Mouse (Mus musculus) hindbrain, embryonic 16.5 days (tissue): ENCODE results near the gene Tmem255b. TPM values are rescaled to one million over a fixed set of nuclear protein-coding genes. Genes with fewer than 3 reads are reported as not detected.

ENCODE experiments used
- ATAC-seq: fragments of 200-750 bp; cut with Nextera tagmentation; 2 replicates; pipeline ENCODE4 v1.8.0; 2017; ENCODE audit warnings: moderate TSS enrichment, moderate library complexity
- H3K27ac ChIP-seq: fragments of 300-500 bp; sonication (generic); 2 replicates; pipeline ENCODE4 v1.5.1; 2014; ENCODE audit warnings: low read depth, mild to moderate bottlenecking, control low read depth, low read length, moderate library complexity
- H3K27me3 ChIP-seq: fragments of 300-500 bp; sonication (generic); replicated peaks from 2 replicates; pipeline ENCODE4 v1.6.1; 2014; ENCODE audit warnings: low read length; ENCODE audit not compliant: control insufficient read depth, insufficient read depth
- H3K36me3 ChIP-seq: fragments of 300-500 bp; sonication (generic); 2 replicates; pipeline ENCODE4 v1.6.1; 2014; ENCODE audit warnings: mild to moderate bottlenecking, low read length, moderate library complexity, mixed read lengths; ENCODE audit not compliant: control insufficient read depth, insufficient read depth
- H3K4me1 ChIP-seq: fragments of 300-500 bp; sonication (generic); 2 replicates; pipeline ENCODE4 v1.6.1; 2014; ENCODE audit warnings: low read depth, low read length; ENCODE audit not compliant: control insufficient read depth, insufficient read depth
- H3K4me2 ChIP-seq: fragments of 300-500 bp; sonication (generic); 2 replicates; pipeline ENCODE4 v1.6.1; 2014; ENCODE audit warnings: mild to moderate bottlenecking, low read length, control low read depth, moderate library complexity
- H3K4me3 ChIP-seq: fragments of 300-500 bp; sonication (generic); 2 replicates; pipeline ENCODE4 v1.5.1; 2014; ENCODE audit warnings: mild to moderate bottlenecking, low read length, control low read depth, moderate library complexity
- H3K9ac ChIP-seq: fragments of 300-500 bp; sonication (generic); 2 replicates; pipeline ENCODE4 v1.6.1; 2014; ENCODE audit warnings: low read depth, mild to moderate bottlenecking, control low read depth, low read length, moderate library complexity
- H3K9me3 ChIP-seq: fragments of 300-500 bp; sonication (generic); 2 replicates; pipeline ENCODE4 v1.6.1; 2014; ENCODE audit warnings: mild to moderate bottlenecking, low read length, moderate library complexity; ENCODE audit not compliant: control insufficient read depth
- WGBS: fragments of 180-500 bp; shearing (Covaris S2); extraction: QIAGEN DNeasy Blood & Tissue Kit; methylation state at CpG from one replicate; pipeline ENCODE4 v1.1.7; 2014; 5-methylcytosine and 5-hydroxymethylcytosine counted together
- polyA plus RNA-seq: library from polyadenylated mRNA; unstranded; fragments of >200 nt; fragmentation: Nextera tagmentation; extraction: Ambion mirVana; gene quantifications from 2 replicates; pipeline ENCODE4 v1.2.1, GENCODE M21; 2015

Tmem255b gene
- polyA plus RNA-seq, 1 experiment from 2014 or later = 3.1 TPM

DNA sequence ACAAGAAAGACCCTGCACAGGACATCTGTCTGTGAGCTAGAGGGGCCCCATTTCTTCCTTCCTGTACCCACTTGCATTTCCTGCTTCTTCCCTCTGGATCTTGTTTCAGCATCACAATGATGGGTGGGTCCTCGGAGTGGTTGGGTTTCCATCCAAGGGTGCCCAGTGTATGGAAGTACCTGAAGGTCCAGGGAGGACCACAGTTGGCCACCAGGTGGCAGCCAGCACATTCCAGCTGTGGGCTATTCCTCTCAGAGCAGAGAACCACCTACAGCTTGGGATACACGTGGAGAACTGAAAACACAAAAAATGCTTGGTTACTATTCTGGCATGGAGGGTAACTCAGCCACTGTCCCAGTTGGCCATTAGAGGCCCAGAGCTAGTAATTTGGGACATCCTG, 20.3 kb downstream of the Tmem255b start:
- H3K27me3 ChIP-seq = no peaks in the 10 kb centered on the region
- peaks cover 4% of the 10 kb centered on the region for H3K4me1 ChIP-seq
- 38% methylated on average over 2 of the region's 2 CpGs for WGBS
- H3K27ac ChIP-seq = no peak overlapping the region
- no peaks in the 10 kb centered on the region for H3K36me3 ChIP-seq
- H3K4me3 ChIP-seq = no peak overlapping the region
- peak; percentile 69 for ATAC-seq
- no peak overlapping the region for H3K9ac ChIP-seq
- no peak overlapping the region for H3K4me2 ChIP-seq
- H3K9me3 ChIP-seq = no peaks in the 10 kb centered on the region

DNA sequence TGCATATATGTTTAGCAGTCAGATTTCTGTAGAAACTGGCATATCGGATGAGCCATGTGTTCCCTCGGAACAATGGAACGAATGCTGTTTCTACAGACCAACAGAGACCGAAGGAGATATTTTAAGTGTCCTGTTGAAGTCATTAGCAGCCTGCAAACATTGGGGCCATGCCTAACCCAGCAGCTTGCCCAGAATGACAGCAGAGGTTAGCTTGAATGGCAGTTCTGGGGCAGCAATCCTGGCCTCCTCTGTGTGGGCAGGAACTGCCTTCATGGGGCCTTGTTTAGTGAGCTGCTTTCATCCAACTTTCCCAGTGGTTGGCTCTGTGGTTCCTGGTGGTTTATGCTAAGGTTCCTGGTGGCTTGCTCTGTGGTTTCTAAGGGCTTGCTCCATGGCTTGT, 24.4 kb downstream of the Tmem255b start:
- no peak for ATAC-seq
- H3K36me3 ChIP-seq = no peaks in the 10 kb centered on the region
- H3K9ac ChIP-seq = no peak overlapping the region
- peaks cover 2% of the 10 kb centered on the region for H3K4me1 ChIP-seq
- no peak overlapping the region for H3K4me3 ChIP-seq
- H3K9me3 ChIP-seq = no peaks in the 10 kb centered on the region
- WGBS = 93% methylated on average over 4 of the region's 4 CpGs
- no peak overlapping the region for H3K4me2 ChIP-seq
- no peak overlapping the region for H3K27ac ChIP-seq
- H3K27me3 ChIP-seq = no peaks in the 10 kb centered on the region

DNA sequence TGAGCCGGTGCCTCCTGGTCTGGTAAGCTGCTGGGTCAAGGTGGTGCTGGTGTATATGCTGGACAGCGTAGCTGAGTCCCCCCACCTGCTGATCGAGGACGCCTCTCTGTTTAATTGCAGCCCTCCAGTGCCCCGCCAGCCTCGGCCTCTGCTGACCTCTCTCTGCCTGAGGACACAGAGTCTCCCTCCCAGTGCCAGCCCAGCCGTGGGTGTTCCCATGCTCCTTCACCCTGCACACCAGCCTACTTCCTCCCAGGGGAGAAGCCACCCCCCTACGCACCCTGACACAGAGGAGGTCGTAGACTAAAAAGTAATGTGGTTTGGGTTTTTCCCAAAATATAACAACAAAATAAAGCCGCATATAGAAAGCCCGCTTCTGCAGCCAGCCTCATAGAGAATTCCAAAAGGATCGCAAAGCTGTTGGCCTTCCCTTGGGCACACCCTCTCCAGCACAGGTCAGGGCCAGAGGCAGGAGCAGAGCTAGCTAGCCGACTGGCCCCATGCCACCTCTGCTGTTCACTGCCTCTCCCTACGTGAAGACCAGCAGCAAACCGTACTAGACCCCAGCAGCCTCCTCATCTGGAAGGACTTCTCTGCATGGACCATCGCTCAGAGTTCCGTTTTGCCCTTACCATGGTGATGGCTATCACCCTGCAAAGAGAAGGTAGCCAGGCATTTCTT, 26.2 kb downstream of the Tmem255b start:
- Histone ChIP-seq H3K9me3 (no peaks in the 10 kb centered on the region), H3K9ac (no peak overlapping the region), H3K4me1 (no peaks in the 10 kb centered on the region; the same call in 1 of the 2 replicates), H3K36me3 (0 out of 2 replicates have a peak, but pooled peaks cover 2% of the 10 kb centered on the region), H3K27ac (no peak overlapping the region), H3K4me2 (no peak overlapping the region), H3K4me3 (no peak overlapping the region), H3K27me3 (no peaks in the 10 kb centered on the region)
- no peak for ATAC-seq
- 85% methylated on average over 17 of the region's 17 CpGs for WGBS

DNA sequence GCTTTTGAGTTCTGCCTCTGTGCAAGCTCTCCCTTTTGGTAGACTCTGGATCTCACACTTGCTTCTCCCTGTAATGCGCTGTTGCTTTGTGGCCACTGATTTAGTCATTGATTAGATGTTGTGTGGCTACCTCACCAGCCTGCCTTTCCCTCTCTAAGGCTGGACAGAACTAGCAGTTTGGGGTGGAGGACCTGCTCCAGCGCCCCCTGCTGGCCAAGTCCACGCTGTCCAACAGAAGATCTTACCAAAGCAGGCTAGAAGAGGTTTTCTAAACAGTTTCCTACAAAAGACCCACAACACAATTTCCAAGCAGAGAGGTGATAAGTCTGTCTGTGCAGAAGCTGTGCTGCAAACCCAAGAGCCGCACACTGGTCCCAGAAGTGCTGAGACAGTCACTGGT, 26.9 kb downstream of the Tmem255b start:
- ATAC-seq = peak; percentile 50; the same call in 1 of the 2 replicates
- H3K36me3 ChIP-seq = 0 out of 2 replicates have a peak, but pooled peaks cover 3% of the 10 kb centered on the region
- H3K4me3 ChIP-seq = no peak overlapping the region
- no peak overlapping the region for H3K9ac ChIP-seq
- no peak overlapping the region for H3K4me2 ChIP-seq
- H3K27me3 ChIP-seq = no peaks in the 10 kb centered on the region
- no peaks in the 10 kb centered on the region; the same call in 1 of the 2 replicates for H3K4me1 ChIP-seq
- H3K9me3 ChIP-seq = no peaks in the 10 kb centered on the region
- WGBS = 33% methylated on average over 4 of the region's 4 CpGs
- H3K27ac ChIP-seq = no peak overlapping the region

DNA sequence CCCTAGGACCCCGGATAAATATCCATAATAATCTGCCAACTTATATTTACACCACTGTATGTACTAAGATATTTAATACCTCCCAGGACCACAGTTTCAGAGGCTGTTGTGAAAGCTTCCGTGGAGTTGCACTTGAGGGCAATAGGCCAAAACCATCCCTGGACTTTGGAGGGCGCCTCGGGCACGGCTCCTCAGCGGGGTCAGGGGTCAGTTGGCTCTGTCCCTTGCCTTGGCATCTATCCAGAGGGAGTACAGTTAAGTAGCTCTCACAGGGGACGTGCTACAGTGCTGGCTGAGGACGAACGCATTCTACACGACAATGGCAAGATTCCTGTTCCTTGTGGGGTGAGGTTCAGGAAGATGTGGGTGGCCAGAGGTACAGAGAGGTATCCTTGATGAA, 27.4 kb downstream of the Tmem255b start:
- H3K4me2 ChIP-seq = no peak overlapping the region
- H3K4me3 ChIP-seq = no peak overlapping the region
- WGBS = 70% methylated on average over 10 of the region's 10 CpGs
- H3K27ac ChIP-seq = no peak overlapping the region
- 0 out of 2 replicates have a peak, but pooled peaks cover 3% of the 10 kb centered on the region for H3K36me3 ChIP-seq
- no peaks in the 10 kb centered on the region; the same call in 1 of the 2 replicates for H3K4me1 ChIP-seq
- H3K27me3 ChIP-seq = no peaks in the 10 kb centered on the region
- H3K9me3 ChIP-seq = no peaks in the 10 kb centered on the region
- peak; percentile 19; the same call in 1 of the 2 replicates for ATAC-seq
- no peak overlapping the region for H3K9ac ChIP-seq

DNA sequence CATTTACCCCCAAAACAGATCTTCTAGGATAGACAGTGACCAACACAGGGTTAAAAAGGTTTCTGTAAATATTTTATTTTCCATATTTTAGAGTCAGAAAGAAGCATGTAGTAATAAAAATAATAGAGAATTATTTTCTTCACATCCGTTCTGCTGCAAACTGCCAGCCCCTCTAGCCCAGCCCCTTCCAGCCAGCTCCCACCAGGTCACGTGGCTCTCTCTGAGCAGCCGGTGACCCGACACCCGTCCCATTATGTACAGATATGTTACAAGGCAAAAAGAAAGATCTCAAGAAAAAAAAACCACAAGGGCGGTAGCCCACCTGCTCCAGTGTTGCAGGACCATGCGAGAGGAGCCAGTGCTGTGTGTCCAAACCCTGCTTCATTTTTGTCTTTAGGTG, 30.3 kb downstream of the Tmem255b start:
- H3K4me3 ChIP-seq = no peak overlapping the region
- H3K9ac ChIP-seq = no peak overlapping the region
- 56% methylated on average over 7 of the region's 7 CpGs for WGBS
- peaks cover 7% of the 10 kb centered on the region; the same call in 1 of the 2 replicates for H3K36me3 ChIP-seq
- no peak overlapping the region for H3K27ac ChIP-seq
- ATAC-seq = no peak
- H3K27me3 ChIP-seq = no peaks in the 10 kb centered on the region
- H3K4me2 ChIP-seq = no peak overlapping the region
- H3K9me3 ChIP-seq = no peaks in the 10 kb centered on the region
- H3K4me1 ChIP-seq = no peaks in the 10 kb centered on the region; the same call in 1 of the 2 replicates

DNA sequence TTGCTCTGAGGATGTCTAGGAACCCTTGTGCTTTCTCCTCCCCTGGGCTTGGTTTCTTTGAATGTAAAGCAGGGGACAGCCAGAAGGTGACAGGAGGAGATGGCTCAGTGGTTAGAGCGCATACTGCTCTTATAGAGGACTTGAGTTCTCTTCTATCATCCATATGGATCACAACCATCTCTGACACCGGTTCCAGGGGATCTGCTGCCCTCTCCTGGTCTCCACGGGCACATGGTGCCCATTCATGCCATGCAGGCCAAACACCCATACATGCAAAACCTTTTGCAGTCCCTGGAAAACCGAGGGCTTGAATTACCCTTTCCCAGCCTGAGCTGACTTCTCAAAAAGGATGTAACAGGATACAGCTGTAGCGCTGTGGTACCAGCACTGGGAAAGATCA, 32.0 kb downstream of the Tmem255b start:
- Histone ChIP-seq H3K27ac (no peak overlapping the region), H3K9ac (no peak overlapping the region), H3K4me3 (no peak overlapping the region), H3K36me3 (peaks cover 7% of the 10 kb centered on the region; the same call in 1 of the 2 replicates), H3K9me3 (no peaks in the 10 kb centered on the region), H3K27me3 (no peaks in the 10 kb centered on the region), H3K4me2 (no peak overlapping the region), H3K4me1 (no peaks in the 10 kb centered on the region; the same call in 1 of the 2 replicates)
- WGBS = 66% methylated on average over 5 of the region's 5 CpGs
- ATAC-seq = no peak

DNA sequence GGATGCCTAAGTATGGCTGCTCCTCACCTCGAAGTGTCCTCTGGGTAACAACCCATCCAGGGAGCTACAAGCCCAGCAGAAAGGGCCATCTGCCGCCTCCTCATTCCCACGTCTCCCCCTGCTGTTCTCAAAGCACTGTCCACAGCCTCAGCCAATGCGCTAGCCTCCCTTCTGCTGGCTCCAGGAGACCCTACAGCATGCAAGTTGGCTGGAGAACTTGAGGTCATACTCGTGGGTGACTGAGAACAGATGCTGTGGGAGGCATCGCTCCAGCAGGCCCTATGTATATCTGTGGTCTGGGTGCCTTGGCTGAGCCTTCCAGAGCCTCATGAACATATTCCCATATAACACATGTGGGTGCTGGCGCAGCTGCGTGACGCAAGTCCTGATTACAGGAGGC, 33.7 kb downstream of the Tmem255b start:
- Histone ChIP-seq H3K36me3 (peaks cover 7% of the 10 kb centered on the region; the same call in 1 of the 2 replicates), H3K4me2 (no peak overlapping the region), H3K9me3 (no peaks in the 10 kb centered on the region), H3K27me3 (no peaks in the 10 kb centered on the region), H3K27ac (no peak overlapping the region), H3K9ac (no peak overlapping the region), H3K4me1 (no peaks in the 10 kb centered on the region), H3K4me3 (no peak overlapping the region)
- 75% methylated on average over 9 of the region's 9 CpGs for WGBS
- peak; percentile 44; the same call in 1 of the 2 replicates for ATAC-seq

DNA sequence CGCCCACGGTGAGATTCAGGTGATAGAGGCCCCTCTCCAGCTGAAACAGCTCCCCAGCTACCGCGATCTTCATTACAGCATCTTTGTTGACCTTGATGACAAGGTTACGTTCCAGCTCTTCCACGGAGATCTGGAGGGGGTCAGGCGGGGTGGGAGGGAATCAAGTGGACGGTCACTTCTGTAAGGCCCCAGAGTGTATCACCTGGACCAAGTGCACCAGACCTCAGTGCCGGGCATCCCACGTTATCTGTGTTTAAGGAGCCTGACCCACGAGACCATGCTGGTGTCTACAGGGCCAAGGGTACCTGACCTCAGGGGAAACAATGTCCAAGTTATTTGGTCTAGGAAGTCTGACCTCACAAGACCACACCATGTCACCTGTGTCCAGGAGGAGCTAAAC, 36.5 kb downstream of the Tmem255b start:
- Histone ChIP-seq H3K4me1 (no peaks in the 10 kb centered on the region), H3K4me3 (no peak overlapping the region), H3K27ac (no peak overlapping the region), H3K9ac (no peak overlapping the region), H3K4me2 (no peak overlapping the region), H3K9me3 (no peaks in the 10 kb centered on the region), H3K36me3 (peaks cover 11% of the 10 kb centered on the region), H3K27me3 (no peaks in the 10 kb centered on the region)
- ATAC-seq = no peak
- 89% methylated on average over 11 of the region's 11 CpGs for WGBS
